Mouse (Mus musculus): ENCODE results near the gene Tnxb. TPM values are rescaled to one million over a fixed set of nuclear protein-coding genes. Genes with fewer than 3 reads are reported as not detected.
"Not testable (repeated sequence)": the region's sequence is repeated elsewhere in the genome, so short reads cannot be mapped to it uniquely, and the experiment has no call there.

Tnxb gene
- total and polyA plus RNA-seq, 2 experiments from 2014 or later, result 0.28 to 3.1 TPM

- DNase-seq (ENCODE audit: low spot score), result no peak
- Histone ChIP-seq H3K9me3 (ENCODE audit: low read length) (no peaks in the 10 kb centered on the region), H3K36me3 (ENCODE audit: insufficient read depth, low read length) (no peaks in the 10 kb centered on the region), H3K4me1 (ENCODE audit: insufficient read depth, low read length) (no peaks in the 10 kb centered on the region), H3K27me3 (ENCODE audit: insufficient read depth, low read length) (no peaks in the 10 kb centered on the region), H3K9ac (replicated peaks; ENCODE audit: low read length) (no peak overlapping the region), H3K4me2 (ENCODE audit: low read depth, low read length) (no peak overlapping the region), H3K27ac (no peak overlapping the region), H3K4me3 (ENCODE audit: low read length) (no peak overlapping the region)
- no peak for ATAC-seq
- TF ChIP-seq CTCF (IDR thresholded peaks at IDR 0.05; ENCODE audit: low read depth), result no peak
- 76% methylated on average over 4 of the region's 4 CpGs for WGBS
Measured at GRCm38 (mm10) chr17:34740280-34740679, 69.9 kb downstream of the Tnxb start.

DNA sequence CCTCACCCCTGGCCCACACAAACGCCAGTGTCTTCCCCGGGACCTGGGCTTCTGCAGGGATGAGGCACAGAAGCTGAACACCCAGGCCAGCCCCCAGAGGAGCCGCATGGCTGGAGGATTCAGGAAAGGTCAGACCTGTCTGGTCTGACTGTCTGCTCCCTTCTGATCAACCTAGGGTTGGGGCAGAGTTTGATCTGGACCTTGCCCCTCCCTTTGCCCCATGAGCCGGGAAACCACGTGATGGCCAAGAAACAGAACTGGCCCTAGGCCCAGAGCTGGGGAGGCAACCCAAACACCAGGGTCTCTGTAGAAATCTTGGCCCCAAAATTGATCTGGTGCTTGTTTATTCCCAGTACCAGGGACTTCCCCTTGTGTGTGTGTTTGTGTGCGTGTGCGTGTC is 73.4 kb downstream of the Tnxb start, which contains the start of gene C4b:
Gene C4b, minus strand, starts transcription at position 164 of the 400 bp plus-strand sequence.
- DNase-seq (ENCODE audit: low spot score) (peak; percentile 3), ATAC-seq (no peak)
- Histone ChIP-seq H3K36me3 (ENCODE audit: insufficient read depth, low read length) (no peaks in the 10 kb centered on the region), H3K9me3 (ENCODE audit: low read length) (no peaks in the 10 kb centered on the region), H3K4me3 (ENCODE audit: low read length) (no peak within 1 kb of the TSS), H3K4me2 (ENCODE audit: low read depth, low read length) (no peak within 1 kb of the TSS), H3K27ac (no peak within 1 kb of the TSS), H3K4me1 (ENCODE audit: insufficient read depth, low read length) (no peaks in the 10 kb centered on the region), H3K9ac (replicated peaks; ENCODE audit: low read length) (no peak within 1 kb of the TSS), H3K27me3 (ENCODE audit: insufficient read depth, low read length) (no peaks in the 10 kb centered on the region)
- TF ChIP-seq CTCF (IDR thresholded peaks at IDR 0.05; ENCODE audit: low read depth), result no peak
- WGBS, result 82% methylated on average over 7 of the region's 7 CpGs

GRCm38 (mm10) chr17:34744206-34744605 is 73.9 kb downstream of the Tnxb start:
- no peak for ATAC-seq
- TF ChIP-seq CTCF (IDR thresholded peaks at IDR 0.05; ENCODE audit: low read depth), result no peak

DNA sequence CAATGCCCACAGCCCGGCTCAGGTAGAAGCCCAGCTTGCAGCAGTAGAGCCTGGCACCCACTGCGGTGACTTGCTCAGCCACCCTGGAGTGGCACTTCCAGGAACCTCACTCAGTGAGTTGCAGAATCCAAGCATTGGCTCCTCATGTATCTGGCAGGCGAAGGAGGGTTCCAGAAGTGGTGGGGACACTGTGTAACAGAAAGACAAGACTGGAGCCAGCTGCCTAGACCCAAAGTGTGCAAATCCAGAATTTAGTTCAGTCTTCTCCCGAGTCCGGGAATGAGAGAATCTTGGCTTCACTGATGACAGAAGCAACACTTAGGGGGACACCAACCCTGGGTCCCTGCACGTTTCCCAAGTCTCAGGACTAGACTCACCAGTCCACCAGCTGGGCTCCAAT is 74.3 kb downstream of the Tnxb start:
- not testable (repeated sequence) for H3K27ac ChIP-seq; H3K4me3 ChIP-seq (ENCODE audit: low read length); ATAC-seq; H3K4me2 ChIP-seq (ENCODE audit: low read depth, low read length); H3K9me3 ChIP-seq (ENCODE audit: low read length); H3K9ac ChIP-seq (replicated peaks; ENCODE audit: low read length); DNase-seq (ENCODE audit: low spot score); H3K4me1 ChIP-seq (ENCODE audit: insufficient read depth, low read length); H3K27me3 ChIP-seq (ENCODE audit: insufficient read depth, low read length); H3K36me3 ChIP-seq (ENCODE audit: insufficient read depth, low read length)
- WGBS, result 93% methylated on average over 6 of the region's 6 CpGs

More at GRCm38 (mm10) chr17:34744206-34744605, 73.9 kb downstream of the Tnxb start:
- H3K4me1 ChIP-seq (ENCODE audit: insufficient read depth, low read length), result no peaks in the 10 kb centered on the region
- no peak overlapping the region for H3K4me3 ChIP-seq (ENCODE audit: low read length)
- no peak overlapping the region for H3K9ac ChIP-seq (replicated peaks; ENCODE audit: low read length)
- no peak for DNase-seq (ENCODE audit: low spot score)
- H3K27ac ChIP-seq, result no peak overlapping the region
- no peaks in the 10 kb centered on the region for H3K27me3 ChIP-seq (ENCODE audit: insufficient read depth, low read length)
- no peaks in the 10 kb centered on the region for H3K9me3 ChIP-seq (ENCODE audit: low read length)
- 76% methylated on average over 6 of the region's 6 CpGs for WGBS
- H3K36me3 ChIP-seq (ENCODE audit: insufficient read depth, low read length), result no peaks in the 10 kb centered on the region
- no peak overlapping the region for H3K4me2 ChIP-seq (ENCODE audit: low read depth, low read length)

- H3K4me3 ChIP-seq (ENCODE audit: low read length); ATAC-seq; DNase-seq (ENCODE audit: low spot score); H3K27me3 ChIP-seq (ENCODE audit: insufficient read depth, low read length); H3K4me2 ChIP-seq (ENCODE audit: low read depth, low read length); H3K9ac ChIP-seq (replicated peaks; ENCODE audit: low read length); H3K9me3 ChIP-seq (ENCODE audit: low read length); H3K4me1 ChIP-seq (ENCODE audit: insufficient read depth, low read length); H3K36me3 ChIP-seq (ENCODE audit: insufficient read depth, low read length); H3K27ac ChIP-seq: not testable (repeated sequence)
- WGBS, result 89% methylated on average over 3 of the region's 4 CpGs
Measured at GRCm38 (mm10) chr17:34745166-34745565, 74.8 kb downstream of the Tnxb start.

GRCm38 (mm10) chr17:34746531-34746930 is 76.2 kb downstream of the Tnxb start:
- Histone ChIP-seq H3K4me1 (ENCODE audit: insufficient read depth, low read length) (no peaks in the 10 kb centered on the region), H3K4me3 (ENCODE audit: low read length) (no peak overlapping the region), H3K36me3 (ENCODE audit: insufficient read depth, low read length) (no peaks in the 10 kb centered on the region), H3K9ac (replicated peaks; ENCODE audit: low read length) (no peak overlapping the region), H3K9me3 (ENCODE audit: low read length) (no peaks in the 10 kb centered on the region), H3K4me2 (ENCODE audit: low read depth, low read length) (no peak overlapping the region), H3K27ac (no peak overlapping the region), H3K27me3 (ENCODE audit: insufficient read depth, low read length) (no peaks in the 10 kb centered on the region)
- no peak for TF ChIP-seq CTCF (IDR thresholded peaks at IDR 0.05; ENCODE audit: low read depth)
- DNase-seq (ENCODE audit: low spot score), result no peak
- no peak for ATAC-seq
- 81% methylated on average over 5 of the region's 5 CpGs for WGBS

DNA sequence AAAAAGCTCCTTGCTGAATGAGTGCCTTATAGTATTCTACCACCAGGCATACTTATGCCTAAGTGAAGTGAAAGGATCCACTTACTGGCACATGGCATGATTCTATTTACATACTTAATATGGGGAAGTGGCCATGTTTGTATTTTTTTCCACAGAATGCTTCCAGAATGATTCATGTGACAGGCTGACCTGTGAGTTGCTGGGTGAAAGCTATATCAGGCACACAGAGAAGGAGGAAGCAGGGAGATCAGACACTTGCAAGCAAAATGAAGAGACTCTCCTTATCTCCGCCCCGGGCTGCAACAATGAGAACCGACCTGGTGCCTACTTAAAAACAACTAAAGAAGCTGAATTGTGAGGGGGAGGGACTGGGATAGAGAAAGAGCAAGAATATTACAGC is 91.1 kb downstream of the Tnxb start:
- no peak overlapping the region for H3K4me2 ChIP-seq (ENCODE audit: low read depth, low read length)
- no peak overlapping the region for H3K4me3 ChIP-seq (ENCODE audit: low read length)
- H3K36me3 ChIP-seq (ENCODE audit: insufficient read depth, low read length), result no peaks in the 10 kb centered on the region
- DNase-seq (ENCODE audit: low spot score) (no peak), ATAC-seq (no peak)
- TF ChIP-seq CTCF (IDR thresholded peaks at IDR 0.05; ENCODE audit: low read depth), result no peak
- H3K4me1 ChIP-seq (ENCODE audit: insufficient read depth, low read length), result no peaks in the 10 kb centered on the region
- H3K27me3 ChIP-seq (ENCODE audit: insufficient read depth, low read length), result no peaks in the 10 kb centered on the region
- H3K9ac ChIP-seq (replicated peaks; ENCODE audit: low read length), result no peak overlapping the region
- WGBS, result 82% methylated on average over 3 of the region's 3 CpGs
- H3K9me3 ChIP-seq (ENCODE audit: low read length), result no peaks in the 10 kb centered on the region
- H3K27ac ChIP-seq, result no peak overlapping the region

Other genes starting within 250 kb of the Tnxb start
- not detected in 2 replicates for gene Btnl4, start 193.2 kb upstream of the Tnxb start, total RNA-seq (2014; rRNA removed)
- not detected in 2 replicates for gene Btnl4, start 193.2 kb upstream of the Tnxb start, polyA plus RNA-seq (2015; fragmentation: Nextera tagmentation; extraction: Ambion mirVana)
- gene Btnl6, start 153.2 kb upstream of the Tnxb start, total RNA-seq (2014; rRNA removed), result not detected in 2 replicates
- 0.09 TPM in 1 of 2 replicates, not detected in the other for gene Btnl6, start 153.2 kb upstream of the Tnxb start, polyA plus RNA-seq (2015; fragmentation: Nextera tagmentation; extraction: Ambion mirVana)
- gene Notch4, start 106.3 kb upstream of the Tnxb start, total RNA-seq (2014; rRNA removed), result 6.0 and 11.4 TPM in 2 replicates
- gene Notch4, start 106.3 kb upstream of the Tnxb start, polyA plus RNA-seq (2015; fragmentation: Nextera tagmentation; extraction: Ambion mirVana), result 5.2 and 6.1 TPM in 2 replicates
- gene Gpsm3, start 80.7 kb upstream of the Tnxb start, total RNA-seq (2014; rRNA removed), result 3.4 and 4.8 TPM in 2 replicates
- 4.8 and 5.4 TPM in 2 replicates for gene Gpsm3, start 80.7 kb upstream of the Tnxb start, polyA plus RNA-seq (2015; fragmentation: Nextera tagmentation; extraction: Ambion mirVana)
- gene Pbx2, start 79.3 kb upstream of the Tnxb start, total RNA-seq (2014; rRNA removed), result 63.1 and 67.1 TPM in 2 replicates
- 6.2 and 7.5 TPM in 2 replicates for gene Pbx2, start 79.3 kb upstream of the Tnxb start, polyA plus RNA-seq (2015; fragmentation: Nextera tagmentation; extraction: Ambion mirVana)
- gene Ager, start 72.7 kb upstream of the Tnxb start, total RNA-seq (2014; rRNA removed), result 1.8 and 2.0 TPM in 2 replicates
- 1.7 and 2.5 TPM in 2 replicates for gene Ager, start 72.7 kb upstream of the Tnxb start, polyA plus RNA-seq (2015; fragmentation: Nextera tagmentation; extraction: Ambion mirVana)
- gene Rnf5, start 66.8 kb upstream of the Tnxb start, total RNA-seq (2014; rRNA removed), result 61.9 and 65.3 TPM in 2 replicates
- gene Rnf5, start 66.8 kb upstream of the Tnxb start, polyA plus RNA-seq (2015; fragmentation: Nextera tagmentation; extraction: Ambion mirVana), result 223 and 233 TPM in 2 replicates
- 306 and 322 TPM in 2 replicates for gene Agpat1, start 66.3 kb upstream of the Tnxb start, total RNA-seq (2014; rRNA removed)
- 97.7 and 98.4 TPM in 2 replicates for gene Agpat1, start 66.3 kb upstream of the Tnxb start, polyA plus RNA-seq (2015; fragmentation: Nextera tagmentation; extraction: Ambion mirVana)
- 3.5 and 5.9 TPM in 2 replicates for gene Egfl8, start 54.6 kb upstream of the Tnxb start, total RNA-seq (2014; rRNA removed)
- 6.5 and 7.4 TPM in 2 replicates for gene Egfl8, start 54.6 kb upstream of the Tnxb start, polyA plus RNA-seq (2015; fragmentation: Nextera tagmentation; extraction: Ambion mirVana)
- 33.6 and 42.3 TPM in 2 replicates for gene Ppt2, start 42.0 kb upstream of the Tnxb start, total RNA-seq (2014; rRNA removed)
- 17.9 and 20.0 TPM in 2 replicates for gene Ppt2, start 42.0 kb upstream of the Tnxb start, polyA plus RNA-seq (2015; fragmentation: Nextera tagmentation; extraction: Ambion mirVana)
- 7.5 and 8.1 TPM in 2 replicates for gene Prrt1, start 41.0 kb upstream of the Tnxb start, total RNA-seq (2014; rRNA removed)
- 7.3 and 7.9 TPM in 2 replicates for gene Prrt1, start 41.0 kb upstream of the Tnxb start, polyA plus RNA-seq (2015; fragmentation: Nextera tagmentation; extraction: Ambion mirVana)
- 4.9 and 6.1 TPM in 2 replicates for gene Fkbpl, start 25.8 kb upstream of the Tnxb start, total RNA-seq (2014; rRNA removed)
- 10.4 and 11.8 TPM in 2 replicates for gene Fkbpl, start 25.8 kb upstream of the Tnxb start, polyA plus RNA-seq (2015; fragmentation: Nextera tagmentation; extraction: Ambion mirVana)
- 53.6 and 70.6 TPM in 2 replicates for gene Atf6b, start 23.4 kb upstream of the Tnxb start, total RNA-seq (2014; rRNA removed)
- 74.2 and 78.2 TPM in 2 replicates for gene Atf6b, start 23.4 kb upstream of the Tnxb start, polyA plus RNA-seq (2015; fragmentation: Nextera tagmentation; extraction: Ambion mirVana)
- 1.0 and 1.9 TPM in 2 replicates for gene C4b, start 73.3 kb downstream of the Tnxb start, total RNA-seq (2014; rRNA removed)
- gene C4b, start 73.3 kb downstream of the Tnxb start, polyA plus RNA-seq (2015; fragmentation: Nextera tagmentation; extraction: Ambion mirVana), result 0.86 and 1.1 TPM in 2 replicates
- gene Cyp21a1, start 134.0 kb downstream of the Tnxb start, total RNA-seq (2014; rRNA removed), result not detected in 2 replicates
- not detected in 2 replicates for gene Cyp21a1, start 134.0 kb downstream of the Tnxb start, polyA plus RNA-seq (2015; fragmentation: Nextera tagmentation; extraction: Ambion mirVana)
- gene Stk19, start 166.4 kb downstream of the Tnxb start, total RNA-seq (2014; rRNA removed), result 17.5 and 29.6 TPM in 2 replicates
- 45.5 and 46.5 TPM in 2 replicates for gene Stk19, start 166.4 kb downstream of the Tnxb start, polyA plus RNA-seq (2015; fragmentation: Nextera tagmentation; extraction: Ambion mirVana)
- 36.4 and 48.9 TPM in 2 replicates for gene Dxo, start 166.5 kb downstream of the Tnxb start, total RNA-seq (2014; rRNA removed)
- gene Dxo, start 166.5 kb downstream of the Tnxb start, polyA plus RNA-seq (2015; fragmentation: Nextera tagmentation; extraction: Ambion mirVana), result 47.6 and 53.8 TPM in 2 replicates
- gene Skiv2l, start 179.7 kb downstream of the Tnxb start, total RNA-seq (2014; rRNA removed), result 98.1 and 100 TPM in 2 replicates
- gene Skiv2l, start 179.7 kb downstream of the Tnxb start, polyA plus RNA-seq (2015; fragmentation: Nextera tagmentation; extraction: Ambion mirVana), result 43.8 and 44.5 TPM in 2 replicates
- gene Nelfe, start 179.9 kb downstream of the Tnxb start, total RNA-seq (2014; rRNA removed), result 27.6 and 32.9 TPM in 2 replicates
- gene Nelfe, start 179.9 kb downstream of the Tnxb start, polyA plus RNA-seq (2015; fragmentation: Nextera tagmentation; extraction: Ambion mirVana), result 63.5 and 71.9 TPM in 2 replicates
- 0.07 and 0.26 TPM in 2 replicates for gene Cfb, start 192.0 kb downstream of the Tnxb start, total RNA-seq (2014; rRNA removed)
- 1.0 and 1.3 TPM in 2 replicates for gene Cfb, start 192.0 kb downstream of the Tnxb start, polyA plus RNA-seq (2015; fragmentation: Nextera tagmentation; extraction: Ambion mirVana)
- 20.7 and 31.1 TPM in 2 replicates for gene Zbtb12, start 208.9 kb downstream of the Tnxb start, total RNA-seq (2014; rRNA removed)
- 5.1 and 6.5 TPM in 2 replicates for gene Zbtb12, start 208.9 kb downstream of the Tnxb start, polyA plus RNA-seq (2015; fragmentation: Nextera tagmentation; extraction: Ambion mirVana)
- gene Gm20547, start 211.5 kb downstream of the Tnxb start, total RNA-seq (2014; rRNA removed), result not detected in 2 replicates
- not detected in 2 replicates for gene Gm20547, start 211.5 kb downstream of the Tnxb start, polyA plus RNA-seq (2015; fragmentation: Nextera tagmentation; extraction: Ambion mirVana)
- gene C2, start 227.7 kb downstream of the Tnxb start, total RNA-seq (2014; rRNA removed), result 5.4 and 7.8 TPM in 2 replicates
- gene C2, start 227.7 kb downstream of the Tnxb start, polyA plus RNA-seq (2015; fragmentation: Nextera tagmentation; extraction: Ambion mirVana), result 5.5 and 6.0 TPM in 2 replicates
- 309 and 317 TPM in 2 replicates for gene Ehmt2, start 227.9 kb downstream of the Tnxb start, total RNA-seq (2014; rRNA removed)
- gene Ehmt2, start 227.9 kb downstream of the Tnxb start, polyA plus RNA-seq (2015; fragmentation: Nextera tagmentation; extraction: Ambion mirVana), result 57.4 and 57.6 TPM in 2 replicates
- gene Slc44a4, start 243.9 kb downstream of the Tnxb start, total RNA-seq (2014; rRNA removed), result 0.22 TPM in 1 of 2 replicates, not detected in the other
- gene Slc44a4, start 243.9 kb downstream of the Tnxb start, polyA plus RNA-seq (2015; fragmentation: Nextera tagmentation; extraction: Ambion mirVana), result 0.18 and 0.25 TPM in 2 replicates

Measured in hindbrain, postnatal 0 days (tissue).